Mouse (Mus musculus) liver, adult (tissue): ENCODE measurements around the gene Adgre5.

ENCODE experiments used
- GATA4 ChIP-seq: IDR thresholded peaks from 2 replicates; pipeline ENCODE4 v1.6.1; 2014; ENCODE audit warnings: mild to moderate bottlenecking, low read length; ENCODE audit not compliant: insufficient replicate concordance

The Adgre5 gene

DNA sequence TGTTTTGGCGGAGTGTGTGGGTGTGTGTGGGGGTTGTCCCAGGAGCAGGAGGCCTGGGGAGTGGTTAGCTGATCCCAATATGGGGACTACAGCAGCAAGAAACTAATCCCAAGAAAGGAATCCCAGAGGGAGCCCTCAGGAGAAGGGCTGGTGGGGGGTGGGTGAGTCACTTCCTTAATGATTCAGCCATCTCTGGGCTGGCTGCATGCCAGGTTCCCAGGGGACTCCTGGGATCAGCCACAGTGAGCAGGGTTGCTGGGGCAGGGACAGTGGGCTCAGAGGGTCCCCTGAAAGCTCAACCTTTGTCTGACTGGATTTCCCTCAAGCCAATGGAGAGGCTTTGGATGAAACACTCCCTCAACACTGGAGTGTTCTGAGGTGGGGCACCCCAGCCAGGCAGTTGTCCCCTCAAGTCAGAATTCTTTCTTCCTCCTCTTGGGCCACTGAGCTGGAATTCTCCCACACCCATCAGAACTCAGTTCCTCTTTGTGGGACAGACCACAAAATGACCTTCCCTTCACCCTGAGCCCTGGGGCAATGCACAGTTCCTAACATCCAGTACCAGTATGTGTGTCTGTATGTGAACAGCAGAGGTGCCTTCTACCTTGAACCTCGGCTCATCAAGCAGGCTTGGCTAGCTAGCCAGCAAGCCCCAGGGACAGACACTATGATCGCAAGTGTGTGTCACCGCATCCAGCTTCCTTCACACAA is 3.1 kb downstream of the Adgre5 start:
- TF ChIP-seq GATA4, result no peak

DNA sequence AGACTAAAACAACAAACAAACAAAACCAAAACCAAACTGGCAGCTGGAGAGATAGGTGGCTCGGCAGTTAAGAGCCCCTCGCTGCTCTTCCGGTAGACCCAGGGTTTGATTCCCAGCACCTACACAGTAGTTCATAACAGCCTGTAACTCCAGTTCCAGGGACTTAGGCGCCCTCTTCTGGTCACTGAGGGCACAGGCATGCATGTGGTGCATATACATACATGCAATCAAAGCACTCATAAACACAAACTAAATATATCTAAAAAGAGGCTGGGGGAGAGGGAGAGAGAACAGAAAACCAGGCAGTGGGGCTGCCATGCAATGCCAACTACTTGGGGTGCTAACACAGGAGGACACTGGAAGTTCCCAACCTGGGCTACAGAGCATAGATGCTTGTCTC is 3.8 kb downstream of the Adgre5 start:
- TF ChIP-seq GATA4, result no peak

DNA sequence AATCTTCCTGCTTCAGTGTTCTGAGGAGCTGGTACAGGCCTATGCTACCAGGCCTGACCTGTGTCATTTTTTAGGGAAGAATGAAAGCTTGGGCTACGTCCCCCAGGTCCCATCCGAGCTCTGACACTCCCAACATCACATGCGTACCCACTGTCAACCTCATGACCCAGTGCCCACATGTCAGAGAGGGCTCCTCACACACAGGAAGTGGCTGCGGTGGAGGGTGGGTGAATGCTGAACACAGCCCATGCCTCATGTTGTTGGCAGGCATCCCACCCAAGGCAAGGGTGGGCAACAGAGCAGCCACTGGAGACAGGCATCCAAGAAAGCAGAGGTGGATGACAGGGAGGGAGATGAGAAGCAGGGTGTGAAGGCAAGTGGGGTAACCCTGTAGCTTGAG is 4.4 kb downstream of the Adgre5 start:
- TF ChIP-seq GATA4, result no peak

DNA sequence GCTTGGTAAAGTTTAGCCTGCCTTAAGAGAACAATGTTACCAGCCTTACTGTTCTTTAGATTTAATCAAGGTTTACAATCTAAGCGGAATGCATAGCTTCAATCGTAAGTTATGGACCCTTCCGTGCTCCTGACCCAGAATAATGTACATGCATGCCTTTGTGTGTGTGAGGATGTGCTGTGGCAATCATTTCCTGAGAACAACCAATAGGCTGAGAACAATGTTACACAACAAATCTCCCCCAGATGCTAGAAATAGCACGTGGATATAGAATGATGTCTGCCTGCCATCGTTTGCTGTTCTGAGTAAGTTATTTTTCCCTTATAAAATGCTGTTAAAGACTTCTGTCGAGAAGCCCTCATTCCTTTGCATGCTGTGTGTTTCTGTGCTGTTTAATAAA is 8.2 kb downstream of the Adgre5 start:
- no peak for TF ChIP-seq GATA4

DNA sequence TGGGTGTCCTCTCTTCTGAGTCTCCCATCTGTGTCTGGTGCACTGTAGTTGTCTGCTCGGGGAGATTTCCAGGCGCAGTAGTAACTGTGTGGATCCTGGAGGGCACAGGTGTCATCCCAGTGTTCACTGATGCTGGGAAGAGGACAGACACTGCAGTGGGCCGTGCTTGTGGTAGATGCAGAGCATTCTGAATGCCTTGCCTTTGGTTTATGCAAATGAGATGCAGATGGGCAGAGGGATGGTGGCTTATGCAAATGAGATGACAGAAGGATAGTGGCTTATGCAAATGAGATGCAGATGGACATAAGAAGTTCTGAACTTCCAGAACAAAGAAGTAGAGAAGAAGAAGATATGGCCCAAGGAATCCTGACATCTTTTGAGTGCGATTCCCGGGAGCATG is 9.2 kb downstream of the Adgre5 start:
- no peak for TF ChIP-seq GATA4

DNA sequence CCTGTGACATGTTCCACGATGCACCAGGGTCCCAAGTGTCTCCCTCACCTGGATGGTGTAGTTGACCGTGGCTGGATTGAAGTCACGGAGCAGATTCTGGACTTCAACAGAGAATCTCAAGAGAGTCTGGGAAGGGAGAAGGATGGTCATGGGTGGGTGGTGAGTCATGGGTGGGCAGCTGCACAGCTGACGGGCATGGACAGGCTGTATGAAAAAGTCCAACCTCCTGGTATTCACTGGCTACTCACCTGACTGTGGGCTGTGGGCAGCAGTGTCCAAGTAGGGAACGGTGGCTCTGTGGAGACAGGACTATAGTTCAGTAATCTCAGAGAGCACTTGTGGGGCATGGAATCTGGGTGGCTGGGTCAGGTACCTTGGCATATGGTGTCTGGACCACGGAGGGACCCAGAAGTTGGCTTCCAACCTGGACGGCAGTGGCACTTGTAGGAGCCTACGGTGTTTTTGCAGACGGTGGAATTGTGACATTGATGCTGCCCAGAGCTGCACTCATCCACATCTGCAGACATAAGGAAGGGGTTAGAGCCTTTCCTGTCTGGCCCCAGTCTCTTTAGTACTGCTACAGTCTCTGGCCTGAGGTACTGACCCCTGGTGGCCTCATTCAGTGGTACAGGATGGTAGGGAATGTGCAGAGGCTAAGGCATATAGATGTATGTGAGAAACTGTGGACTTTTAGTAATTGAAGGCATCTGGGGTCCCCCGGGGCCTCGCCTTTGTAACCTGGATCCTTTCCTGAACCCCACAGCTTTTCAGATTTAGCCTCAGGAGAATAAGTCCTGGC is 11.9 kb downstream of the Adgre5 start:
- no peak for TF ChIP-seq GATA4

DNA sequence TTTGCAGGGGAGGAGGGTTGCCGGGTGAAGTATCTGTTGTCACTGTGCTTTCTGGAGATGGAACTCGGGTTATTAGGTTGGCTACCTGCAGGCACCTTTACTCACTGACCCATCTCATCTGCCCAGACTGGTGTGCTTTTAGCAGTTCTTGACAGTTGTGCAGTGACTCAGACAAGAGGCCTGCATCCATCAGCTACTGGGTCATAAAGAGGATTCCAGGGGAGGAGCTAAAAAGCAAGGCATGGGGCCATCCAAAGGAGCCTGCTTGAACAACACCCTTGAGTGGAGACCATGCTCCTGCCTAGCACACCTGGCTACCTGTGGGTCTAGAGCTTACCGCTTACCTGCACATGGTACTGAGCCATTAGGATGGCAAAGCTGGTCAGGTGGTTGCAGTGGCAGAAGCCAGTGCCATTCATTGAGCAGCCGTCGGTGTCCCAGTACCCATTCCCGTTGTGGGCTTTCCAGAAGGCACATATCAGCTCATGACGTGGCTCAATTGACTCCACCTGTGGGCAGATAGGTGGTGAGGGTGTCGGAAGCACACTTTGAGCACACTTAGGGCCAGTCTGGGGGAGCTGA is 15.5 kb downstream of the Adgre5 start:
- TF ChIP-seq GATA4, result no peak

DNA sequence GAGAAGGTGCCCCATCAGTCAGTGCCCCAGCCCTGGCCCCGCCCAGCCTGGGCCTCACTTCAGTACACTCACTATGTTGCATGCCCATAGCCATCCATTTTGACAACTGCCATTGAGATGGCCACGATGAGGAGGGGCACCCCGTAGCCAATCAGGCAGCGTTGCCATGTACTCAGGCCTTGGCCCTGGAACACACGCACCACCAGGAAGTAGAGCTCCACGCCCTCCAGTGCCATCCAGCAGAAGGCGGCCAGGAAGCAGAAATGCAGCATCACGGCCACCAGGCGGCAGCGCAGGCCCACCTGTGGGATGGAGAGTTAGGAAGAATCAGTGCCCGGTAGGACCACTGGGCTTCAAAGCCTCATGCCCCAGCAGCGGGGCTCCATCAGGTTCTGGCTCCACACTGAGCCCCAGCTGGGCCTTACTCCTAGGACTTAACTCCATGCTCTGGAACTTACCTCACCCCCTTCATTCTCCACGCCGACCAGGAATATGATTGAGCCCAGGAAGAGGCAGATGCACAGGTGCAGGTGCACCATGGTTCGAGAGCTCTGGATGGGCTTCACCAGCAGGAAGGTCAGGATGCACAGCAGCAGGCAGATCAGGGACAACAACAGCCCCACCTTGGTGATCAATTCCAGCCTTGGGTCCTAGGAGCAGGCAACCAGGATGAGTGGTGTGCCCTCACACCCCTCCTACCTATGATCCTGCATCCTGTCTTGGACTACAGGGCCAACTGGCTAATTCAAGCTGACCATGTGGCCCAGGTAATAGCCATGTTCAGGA is 16.2 kb downstream of the Adgre5 start:
- no peak for TF ChIP-seq GATA4

DNA sequence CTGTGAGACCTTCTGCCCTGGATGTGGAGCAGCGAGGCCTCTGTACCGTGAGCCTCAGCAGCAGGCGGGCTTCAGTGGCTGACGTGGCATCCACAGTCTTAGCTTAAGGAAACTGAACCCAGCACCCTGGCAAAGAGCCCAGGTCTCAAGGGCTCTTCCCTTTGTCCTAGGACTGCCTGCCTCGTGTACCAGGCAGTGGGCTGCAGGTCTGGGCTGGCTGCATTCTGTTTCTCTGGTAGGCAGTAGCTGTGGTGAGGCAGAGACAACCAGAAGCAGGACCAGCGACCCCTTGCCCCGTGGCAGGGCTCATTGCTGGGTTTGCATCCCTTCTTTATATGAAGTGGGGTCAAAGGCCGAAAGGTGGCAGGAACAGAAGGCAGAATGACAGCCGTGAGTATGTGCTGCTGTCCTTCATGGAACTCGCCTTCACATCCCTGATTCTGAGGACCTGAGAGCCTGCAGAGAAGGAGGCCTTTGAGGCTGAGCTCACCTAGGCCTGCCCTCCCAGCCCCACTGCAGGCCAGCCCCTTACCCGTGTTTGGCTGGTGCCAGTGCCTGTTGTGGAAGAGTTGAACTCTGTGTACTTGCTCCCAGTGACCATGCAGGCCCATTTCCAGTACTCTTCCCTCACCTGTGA is 17.6 kb downstream of the Adgre5 start:
- no peak for TF ChIP-seq GATA4

DNA sequence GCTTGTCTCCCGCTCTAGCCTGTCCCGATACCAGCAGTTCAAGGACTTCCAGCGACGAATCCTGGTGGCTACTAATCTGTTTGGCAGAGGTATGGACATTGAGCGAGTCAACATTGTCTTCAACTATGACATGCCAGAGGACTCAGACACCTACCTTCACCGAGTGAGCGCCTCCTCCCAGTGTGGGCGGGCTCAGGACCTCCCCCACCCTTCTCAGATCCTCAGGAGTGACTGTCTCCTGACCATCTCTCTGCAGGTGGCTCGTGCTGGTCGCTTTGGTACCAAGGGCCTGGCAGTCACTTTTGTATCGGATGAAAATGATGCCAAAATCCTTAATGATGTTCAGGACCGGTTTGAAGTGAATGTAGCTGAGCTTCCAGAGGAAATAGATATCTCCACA is 18.5 kb downstream of the Adgre5 start:
- no peak for TF ChIP-seq GATA4

DNA sequence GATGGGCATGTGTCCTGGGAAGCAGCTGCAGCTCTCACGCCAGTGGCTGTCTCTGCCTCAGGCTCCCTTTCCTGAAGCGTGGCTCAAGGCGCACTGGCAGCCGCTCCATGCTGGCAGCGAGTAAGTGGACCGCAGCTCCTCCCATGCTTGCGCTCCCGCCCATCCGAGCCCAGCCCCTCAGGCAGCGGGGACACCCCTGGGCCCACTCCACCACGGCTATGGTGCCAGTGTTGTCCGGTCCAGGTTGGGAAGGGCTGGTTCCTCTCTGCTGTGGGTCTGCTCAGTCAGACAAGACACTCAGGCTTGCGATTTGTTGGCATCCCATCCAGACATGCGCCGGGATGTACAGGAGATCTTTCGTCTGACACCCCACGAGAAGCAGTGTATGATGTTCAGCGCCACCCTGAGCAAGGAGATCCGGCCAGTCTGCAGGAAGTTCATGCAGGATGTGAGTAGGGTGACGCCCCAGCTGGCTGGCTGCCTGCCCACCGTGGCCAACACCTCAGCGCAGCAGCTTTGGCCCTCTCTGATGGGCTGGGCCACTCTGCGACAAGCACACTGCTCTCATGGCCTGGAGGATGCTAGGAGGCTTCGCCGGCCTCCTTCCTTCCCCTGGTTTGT is 19.6 kb downstream of the Adgre5 start:
- no peak for TF ChIP-seq GATA4

DNA sequence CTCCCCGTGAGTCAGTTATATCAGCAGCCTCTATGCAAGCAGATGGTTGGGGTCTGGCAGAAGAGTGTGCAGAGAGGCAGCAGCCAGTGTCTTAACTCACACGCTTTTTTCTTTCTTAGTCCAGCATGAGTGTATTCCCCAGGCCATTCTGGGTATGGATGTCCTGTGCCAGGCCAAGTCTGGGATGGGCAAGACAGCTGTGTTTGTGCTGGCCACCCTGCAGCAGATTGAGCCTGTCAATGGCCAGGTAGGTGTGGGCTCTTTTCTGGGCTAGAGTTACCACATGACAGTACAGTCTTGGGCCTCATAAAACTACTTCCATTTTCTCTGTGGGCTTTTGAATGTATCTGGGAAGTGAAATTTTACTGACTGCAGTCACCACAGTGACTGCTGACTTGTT is 21.4 kb downstream of the Adgre5 start:
- TF ChIP-seq GATA4, result no peak

DNA sequence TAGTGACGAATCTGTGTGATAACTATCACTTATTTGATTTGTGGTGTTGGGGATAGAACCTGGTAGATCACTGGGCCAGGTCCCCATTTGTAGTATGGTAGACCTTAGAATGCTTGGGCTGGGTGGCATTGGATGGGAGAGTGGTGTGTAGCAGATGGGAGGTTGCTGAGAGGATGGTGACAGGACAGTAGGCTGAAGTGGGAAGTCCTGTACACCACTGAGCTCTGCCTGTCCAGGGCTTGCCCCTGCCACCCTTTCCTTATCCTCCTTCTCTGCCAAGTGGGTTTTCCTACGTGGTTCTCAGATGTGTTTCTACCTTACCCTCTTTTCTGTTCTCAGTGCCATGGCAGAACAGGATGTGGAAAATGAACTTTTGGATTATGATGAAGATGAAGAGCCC is 22.1 kb downstream of the Adgre5 start:
- TF ChIP-seq GATA4, result no peak

DNA sequence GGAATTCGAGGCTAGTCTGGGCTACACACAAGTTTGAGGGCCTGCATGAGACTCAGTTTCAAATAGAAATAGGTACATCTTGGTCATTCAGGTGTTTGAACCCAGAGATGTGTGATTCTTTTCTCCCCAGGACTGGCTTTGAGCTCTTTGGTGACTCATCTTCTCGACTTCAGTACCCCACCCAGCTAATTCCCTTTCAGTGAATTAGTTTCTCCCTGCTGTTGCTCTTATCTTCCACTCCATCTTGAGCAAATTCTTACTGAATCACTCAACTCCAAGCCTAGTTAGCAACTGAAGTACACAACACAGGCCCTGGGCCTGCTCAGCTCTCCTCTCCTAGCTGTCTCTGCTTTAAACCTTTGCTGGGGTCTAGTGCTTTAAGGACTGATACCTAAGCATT is 24.6 kb downstream of the Adgre5 start:
- TF ChIP-seq GATA4, result no peak

DNA sequence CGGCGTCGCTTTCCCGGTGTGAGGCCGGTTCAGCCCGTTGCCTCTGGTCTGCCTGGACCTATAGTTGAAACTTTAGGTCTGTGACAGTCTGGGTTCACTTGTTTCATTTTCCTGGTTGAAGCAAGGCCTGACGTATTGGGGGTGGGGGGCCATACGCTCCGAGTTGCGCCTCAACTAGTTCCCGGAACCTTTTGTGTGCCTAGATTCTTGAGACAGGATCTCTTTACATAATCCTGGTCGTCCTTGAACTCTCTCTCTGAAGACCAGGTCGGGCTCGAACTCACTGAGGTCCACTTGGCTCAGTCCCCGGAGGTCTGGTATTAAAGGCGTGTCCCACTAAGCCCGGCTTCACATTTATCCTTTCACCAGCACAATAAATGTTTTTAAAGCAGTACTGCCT is 25.4 kb downstream of the Adgre5 start:
- TF ChIP-seq GATA4, result no peak
